Mouse (Mus musculus): ENCODE measurements around the gene Pkn2. TPM values are rescaled to one million over a fixed set of nuclear protein-coding genes. Genes with fewer than 3 reads are reported as not detected.

Gene Pkn2
- 10 to 100 TPM; 72.7 to 76.9 TPM for total RNA-seq (2023)

DNA sequence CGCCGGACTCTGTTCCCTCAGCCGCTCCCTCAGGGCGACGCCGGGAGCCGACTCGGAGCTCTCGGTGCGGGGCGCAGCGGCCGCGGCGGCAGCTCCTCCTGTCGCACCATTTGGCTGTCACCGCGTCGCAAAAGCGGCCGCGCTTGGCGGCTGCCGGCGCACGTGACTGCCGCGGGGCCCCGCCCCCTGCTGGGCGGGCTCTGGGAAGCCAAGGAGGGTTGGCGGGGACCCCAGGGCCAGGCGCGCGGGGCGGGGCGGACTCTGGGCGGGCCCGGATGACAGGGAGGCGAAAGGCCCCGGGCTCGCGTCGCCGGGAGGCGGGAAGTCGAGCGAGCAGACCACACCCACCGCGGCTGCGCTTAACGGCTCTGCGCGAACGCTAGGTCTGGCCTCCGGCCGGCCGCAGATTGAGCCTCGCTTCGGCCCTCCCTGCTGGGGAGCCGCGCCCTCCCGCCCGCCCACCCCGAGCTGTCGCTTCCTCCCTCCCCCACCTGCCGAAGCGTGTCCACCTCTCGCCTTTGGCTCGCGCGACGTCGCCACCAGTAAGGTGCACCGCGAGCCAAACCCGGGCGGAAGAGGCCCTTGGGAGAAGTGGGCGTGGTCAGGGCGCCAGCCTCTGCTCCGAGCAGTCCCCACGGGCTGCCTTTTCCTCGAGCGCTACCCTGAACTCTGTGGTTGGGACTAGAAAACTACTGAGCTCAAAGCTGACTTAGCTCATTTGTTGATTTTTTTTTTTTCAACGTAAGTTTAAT, at the start of gene Pkn2:
Pkn2 (minus strand) TSS at position 133 of the 752 bp plus-strand sequence.

DNA sequence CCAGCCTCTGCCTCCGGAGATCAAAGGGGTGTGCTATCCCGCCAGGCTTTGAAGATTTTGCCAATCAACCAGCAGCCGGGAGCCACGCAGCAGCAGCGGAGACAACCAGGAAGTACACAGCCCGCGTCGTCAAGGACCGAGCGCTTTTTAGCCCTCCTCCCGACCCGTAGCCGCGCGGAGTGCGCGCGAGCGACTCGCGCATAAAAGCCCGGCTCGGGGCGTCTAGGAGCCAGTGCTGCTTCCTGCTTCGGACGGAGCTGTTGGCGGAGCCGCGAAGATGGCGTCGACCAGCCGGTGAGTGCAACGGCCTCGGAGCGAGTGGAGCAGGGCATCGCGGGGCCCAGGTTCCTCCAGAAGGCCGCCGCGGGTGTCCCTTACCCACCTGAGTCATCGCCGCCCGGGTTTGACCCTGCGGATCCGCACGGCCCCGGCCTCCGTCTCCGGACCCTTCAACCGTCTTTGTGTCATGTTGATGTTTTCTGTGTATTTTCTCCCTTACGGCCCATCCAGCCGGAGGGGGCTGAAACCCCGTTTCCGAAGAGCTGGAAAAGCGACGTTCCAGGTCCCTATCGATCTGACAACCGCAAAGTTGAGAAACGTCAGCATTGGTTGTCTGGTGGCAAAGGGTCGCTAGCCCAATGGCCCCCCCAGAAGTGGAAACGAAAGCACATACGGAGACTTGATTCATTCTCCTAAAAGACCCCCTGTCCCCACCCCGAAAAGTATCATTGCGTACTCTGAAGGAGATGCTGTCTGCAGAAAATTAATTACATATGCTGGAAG, 116.6 kb downstream of the Pkn2 start, which contains the start of gene Gtf2b:
Gtf2b (plus strand) TSS at position 51 of the 783 bp plus-strand sequence.

Other genes with a start within 250 kb of the Pkn2 start
- gene Kyat3, start 181.0 kb downstream of the Pkn2 start, total RNA-seq (2023): 1 to 10 TPM; 4.4 to 6.5 TPM
- gene Gtf2b, start 117.0 kb downstream of the Pkn2 start, total RNA-seq (2023): 10 to 100 TPM; 75.8 to 89.3 TPM